Mouse (Mus musculus): ENCODE measurements around the gene Mark4.
A peak's percentile ranks its signal among the peaks of the same experiment; 100 is the strongest.

Gene Mark4

GRCm38 (mm10) chr7:19458591-19459111, at the start of gene Mark4:
Gene Mark4, minus strand, starts transcription at chr7:19458821.
- peak; percentile 66 to 71 for DNase-seq (ENCODE audit: low spot score in 2 of 2)

- DNase-seq (ENCODE audit: low spot score in 2 of 2) = no peak
Observed at GRCm38 (mm10) chr7:19507612-19507981, 49.0 kb upstream of the Mark4 start.

- no peak for DNase-seq (ENCODE audit: low spot score in 2 of 2)
Observed at GRCm38 (mm10) chr7:19506969-19507611, 48.5 kb upstream of the Mark4 start.

- DNase-seq (ENCODE audit: low spot score in 2 of 2) = no peak
Observed at GRCm38 (mm10) chr7:19506326-19506725, 47.7 kb upstream of the Mark4 start.

GRCm38 (mm10) chr7:19503481-19504068, 45.0 kb upstream of the Mark4 start:
- DNase-seq (ENCODE audit: low spot score in 2 of 2) = no peak

- DNase-seq (ENCODE audit: low spot score in 2 of 2) = no peak
Observed at GRCm38 (mm10) chr7:19501658-19502057, 43.0 kb upstream of the Mark4 start.

GRCm38 (mm10) chr7:19500420-19501363, 42.1 kb upstream of the Mark4 start:
- DNase-seq (ENCODE audit: low spot score in 2 of 2) = no peak

GRCm38 (mm10) chr7:19498326-19498725, 39.7 kb upstream of the Mark4 start:
- no peak for DNase-seq (ENCODE audit: low spot score in 2 of 2)

GRCm38 (mm10) chr7:19496214-19496555, 37.6 kb upstream of the Mark4 start:
- no peak for DNase-seq (ENCODE audit: low spot score in 2 of 2)

- no peak for DNase-seq (ENCODE audit: low spot score in 2 of 2)
Observed at GRCm38 (mm10) chr7:19495521-19496213, 37.0 kb upstream of the Mark4 start.

- DNase-seq (ENCODE audit: low spot score in 2 of 2) = no peak
Observed at GRCm38 (mm10) chr7:19494751-19495474, 36.3 kb upstream of the Mark4 start.

GRCm38 (mm10) chr7:19491731-19492130, 33.1 kb upstream of the Mark4 start:
- DNase-seq (ENCODE audit: low spot score in 2 of 2) = no peak

- DNase-seq (ENCODE audit: low spot score in 2 of 2) = no peak
Observed at GRCm38 (mm10) chr7:19489525-19489924, 30.9 kb upstream of the Mark4 start.

- no peak for DNase-seq (ENCODE audit: low spot score in 2 of 2)
Observed at GRCm38 (mm10) chr7:19486549-19486948, 27.9 kb upstream of the Mark4 start.

- no peak for DNase-seq (ENCODE audit: low spot score in 2 of 2)
Observed at GRCm38 (mm10) chr7:19485488-19485887, 26.9 kb upstream of the Mark4 start.

GRCm38 (mm10) chr7:19483281-19483680, 24.7 kb upstream of the Mark4 start:
- no peak for DNase-seq (ENCODE audit: low spot score in 2 of 2)

- DNase-seq (ENCODE audit: low spot score in 2 of 2) = no peak
Observed at GRCm38 (mm10) chr7:19477624-19478384, 19.2 kb upstream of the Mark4 start.

GRCm38 (mm10) chr7:19477084-19477483, 18.5 kb upstream of the Mark4 start:
- DNase-seq (ENCODE audit: low spot score in 2 of 2) = no peak

- peak; percentile 79 to 81 for DNase-seq (ENCODE audit: low spot score in 2 of 2)
Observed at GRCm38 (mm10) chr7:19473875-19474443, 15.3 kb upstream of the Mark4 start.

- DNase-seq (ENCODE audit: low spot score in 2 of 2) = no peak
Observed at GRCm38 (mm10) chr7:19472403-19472802, 13.8 kb upstream of the Mark4 start.

Data from frontal cortex, postnatal 36 days (tissue).